Mouse (Mus musculus) neural tube, embryonic 14.5 days (tissue): Measurements from ENCODE around the gene Zc3h10. TPM values are rescaled to one million over a fixed set of nuclear protein-coding genes. Genes with fewer than 3 reads are reported as not detected.
"Not testable (repeated sequence)": the region's sequence is repeated elsewhere in the genome, so short reads cannot be mapped to it uniquely, and the experiment has no call there.

Source experiments
- ATAC-seq: fragments of 200-750 bp; cut with Nextera tagmentation; 2 replicates; pipeline ENCODE4 v1.8.0; 2017; ENCODE audit warnings: low read depth, mild to moderate bottlenecking, moderate TSS enrichment, moderate library complexity
- H3K27ac ChIP-seq: fragments of 300-500 bp; sonication (generic); 2 replicates; pipeline ENCODE4 v1.5.1; 2014; ENCODE audit warnings: low read depth, mild to moderate bottlenecking, control low read depth, low read length, moderate library complexity, mixed read lengths
- H3K27me3 ChIP-seq: fragments of 300-500 bp; sonication (generic); 2 replicates; pipeline ENCODE4 v1.6.1; 2014; ENCODE audit warnings: low read length; ENCODE audit not compliant: control insufficient read depth, insufficient read depth
- H3K36me3 ChIP-seq: fragments of 300-500 bp; sonication (generic); 2 replicates; pipeline ENCODE4 v1.6.1; 2014; ENCODE audit warnings: low read length, mixed read lengths; ENCODE audit not compliant: control insufficient read depth, insufficient read depth
- H3K4me1 ChIP-seq: fragments of 300-500 bp; sonication (generic); 2 replicates; pipeline ENCODE4 v1.6.1; 2014; ENCODE audit warnings: low read length; ENCODE audit not compliant: control insufficient read depth, insufficient read depth
- H3K4me2 ChIP-seq: fragments of 300-500 bp; sonication (generic); 2 replicates; pipeline ENCODE4 v1.6.1; 2014; ENCODE audit warnings: mild to moderate bottlenecking, low read depth, low read length, control low read depth
- H3K4me3 ChIP-seq: fragments of 300-500 bp; sonication (generic); 2 replicates; pipeline ENCODE4 v1.5.1; 2014; ENCODE audit warnings: low read depth, low read length, control low read depth, mixed read lengths
- H3K9ac ChIP-seq: fragments of 300-500 bp; sonication (generic); replicated peaks from 2 replicates; pipeline ENCODE4 v1.6.1; 2014; ENCODE audit warnings: low read depth, mild to moderate bottlenecking, control low read depth, low read length, mixed read lengths
- H3K9me3 ChIP-seq: fragments of 300-500 bp; sonication (generic); 2 replicates; pipeline ENCODE4 v1.6.1; 2016; ENCODE audit warnings: low read length; ENCODE audit not compliant: control insufficient read depth
- WGBS: fragments of 180-500 bp; shearing (Covaris S2); extraction: QIAGEN DNeasy Blood & Tissue Kit; methylation state at CpG from one replicate; pipeline ENCODE4 v1.1.7; 2014; 5-methylcytosine and 5-hydroxymethylcytosine counted together
- polyA plus RNA-seq: library from polyadenylated mRNA; unstranded; fragments of >200 nt; fragmentation: Nextera tagmentation; extraction: Ambion mirVana; gene quantifications from 2 replicates; pipeline ENCODE4 v1.2.1, GENCODE M21; 2014

The Zc3h10 gene
- polyA plus RNA-seq, 1 experiment from 2014 or later, result 11.7 TPM

DNA sequence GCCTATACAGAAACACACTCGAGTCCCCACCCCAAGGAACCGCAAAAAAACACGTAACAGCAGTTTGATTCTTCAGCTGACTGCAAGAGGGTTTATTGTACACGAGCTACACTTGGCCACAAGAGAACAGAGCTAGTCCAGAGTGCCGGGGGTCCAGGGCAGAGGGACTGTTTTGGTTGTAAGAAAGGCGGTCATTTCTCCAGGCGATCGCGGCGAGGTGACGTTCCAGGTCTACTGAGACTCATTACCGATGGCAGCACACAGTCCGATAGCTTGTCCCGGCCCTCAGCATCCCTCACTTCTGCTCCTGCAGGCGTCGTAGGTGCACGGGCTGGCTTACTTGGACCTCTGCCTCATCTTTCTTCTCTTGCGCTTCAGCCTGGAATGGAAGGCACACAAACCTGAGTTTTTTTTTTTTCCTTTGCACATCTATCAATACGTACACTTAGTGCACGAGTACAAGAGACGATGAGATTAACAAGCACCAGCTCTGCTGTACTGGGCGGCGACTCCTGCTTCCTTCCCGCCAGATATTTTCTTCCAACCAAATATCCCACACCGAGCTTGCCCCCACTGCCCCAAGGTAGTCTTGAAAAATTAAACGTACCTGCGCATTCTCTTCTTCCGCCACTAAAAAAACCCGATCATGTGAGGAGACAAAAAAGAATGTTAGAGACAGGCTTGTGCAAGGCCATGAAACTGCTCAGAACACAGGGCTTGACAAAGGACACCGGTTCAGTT is 647 bp upstream of the Zc3h10 start:
- not testable (repeated sequence) for H3K4me1 ChIP-seq, H3K27me3 ChIP-seq, ATAC-seq, H3K9me3 ChIP-seq
- H3K4me2 ChIP-seq, result peak overlapping the region; percentile 84
- peaks cover 17% of the 10 kb centered on the region for H3K36me3 ChIP-seq
- WGBS, result 2% methylated on average over 21 of the region's 30 CpGs
- H3K9ac ChIP-seq, result peak overlapping the region; percentile 73
- peak overlapping the region; percentile 71 for H3K4me3 ChIP-seq
- H3K27ac ChIP-seq, result peak overlapping the region; percentile 96

DNA sequence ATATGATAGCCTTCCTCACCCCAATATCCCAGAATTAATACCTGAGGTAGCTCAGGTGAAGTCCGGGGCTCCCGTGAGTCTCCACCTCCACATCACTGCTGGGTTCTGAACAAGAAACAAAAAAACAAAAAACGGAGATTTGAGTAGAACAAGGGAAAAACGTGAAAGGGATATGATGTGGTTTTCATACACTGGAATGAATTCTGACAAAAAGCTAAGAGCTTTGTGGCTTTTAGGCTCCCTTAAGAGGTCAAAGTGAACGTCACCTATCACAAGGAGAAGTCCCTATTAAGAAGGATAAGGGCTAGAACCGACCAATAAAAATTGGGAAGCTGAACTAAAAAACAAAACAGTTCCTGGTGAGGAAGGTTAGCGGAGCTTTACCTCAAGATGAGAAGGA is 787 bp downstream of the Zc3h10 start:
- Histone ChIP-seq H3K36me3 (peaks cover 29% of the 10 kb centered on the region), H3K9ac (peak overlapping the region; percentile 73), H3K4me3 (peak overlapping the region; percentile 71), H3K27me3 (no peaks in the 10 kb centered on the region), H3K4me2 (peak overlapping the region; percentile 84), H3K9me3 (no peaks in the 10 kb centered on the region), H3K4me1 (peaks cover 10% of the 10 kb centered on the region), H3K27ac (peak overlapping the region; percentile 96)
- WGBS, result 27% methylated on average over 7 of the region's 7 CpGs
- ATAC-seq, result no peak

DNA sequence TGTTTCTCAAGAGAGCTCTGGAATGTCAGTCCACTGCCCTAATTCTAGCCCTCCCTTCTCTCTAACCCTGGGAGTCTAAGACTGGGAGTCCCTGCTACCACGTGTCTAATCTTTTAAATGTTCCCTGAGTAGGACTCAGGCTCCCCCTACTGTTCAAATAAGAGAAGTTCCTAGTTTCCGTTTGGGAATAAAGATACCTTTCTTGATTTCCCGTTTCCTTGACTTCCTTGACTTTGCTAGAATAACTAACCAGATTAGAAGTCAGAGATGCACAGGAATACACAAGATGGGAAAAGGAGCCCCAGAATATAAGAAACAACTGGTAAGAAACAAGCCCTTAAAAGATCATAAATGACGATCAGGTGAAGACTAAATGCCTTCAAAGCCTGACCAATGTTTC is 1.2 kb downstream of the Zc3h10 start:
- H3K27me3 ChIP-seq, result no peaks in the 10 kb centered on the region
- H3K4me2 ChIP-seq, result peak overlapping the region; percentile 84
- H3K27ac ChIP-seq, result no peak overlapping the region
- H3K36me3 ChIP-seq, result peaks cover 29% of the 10 kb centered on the region
- peak overlapping the region; percentile 71 for H3K4me3 ChIP-seq
- WGBS, result 18% methylated on average over 4 of the region's 4 CpGs
- H3K4me1 ChIP-seq, result peaks cover 10% of the 10 kb centered on the region
- no peak for ATAC-seq
- H3K9ac ChIP-seq, result peak overlapping the region; percentile 73
- H3K9me3 ChIP-seq, result no peaks in the 10 kb centered on the region

DNA sequence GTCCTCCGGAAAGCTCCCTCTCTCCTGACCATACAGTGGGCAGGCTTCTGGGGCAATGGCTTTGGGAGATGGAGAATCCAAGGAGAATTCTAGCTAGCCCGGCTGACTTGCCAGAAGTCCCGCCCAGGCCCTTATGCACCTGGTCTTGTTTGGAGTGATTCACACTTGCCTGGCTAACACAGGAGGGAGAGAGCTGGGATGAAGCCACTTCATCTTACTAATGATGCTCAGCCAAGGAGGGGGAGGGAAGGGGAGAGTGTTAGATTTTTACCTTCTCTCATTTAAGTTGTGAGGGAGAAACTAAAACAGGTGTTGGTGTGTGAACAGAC is 2.0 kb downstream of the Zc3h10 start:
- 94% methylated on average over 3 of the region's 3 CpGs for WGBS
- Histone ChIP-seq H3K4me3 (no peak overlapping the region), H3K4me1 (peaks cover 10% of the 10 kb centered on the region), H3K9me3 (no peaks in the 10 kb centered on the region), H3K9ac (no peak overlapping the region), H3K27me3 (no peaks in the 10 kb centered on the region), H3K27ac (no peak overlapping the region), H3K36me3 (peaks cover 29% of the 10 kb centered on the region), H3K4me2 (no peak overlapping the region)
- ATAC-seq, result no peak

DNA sequence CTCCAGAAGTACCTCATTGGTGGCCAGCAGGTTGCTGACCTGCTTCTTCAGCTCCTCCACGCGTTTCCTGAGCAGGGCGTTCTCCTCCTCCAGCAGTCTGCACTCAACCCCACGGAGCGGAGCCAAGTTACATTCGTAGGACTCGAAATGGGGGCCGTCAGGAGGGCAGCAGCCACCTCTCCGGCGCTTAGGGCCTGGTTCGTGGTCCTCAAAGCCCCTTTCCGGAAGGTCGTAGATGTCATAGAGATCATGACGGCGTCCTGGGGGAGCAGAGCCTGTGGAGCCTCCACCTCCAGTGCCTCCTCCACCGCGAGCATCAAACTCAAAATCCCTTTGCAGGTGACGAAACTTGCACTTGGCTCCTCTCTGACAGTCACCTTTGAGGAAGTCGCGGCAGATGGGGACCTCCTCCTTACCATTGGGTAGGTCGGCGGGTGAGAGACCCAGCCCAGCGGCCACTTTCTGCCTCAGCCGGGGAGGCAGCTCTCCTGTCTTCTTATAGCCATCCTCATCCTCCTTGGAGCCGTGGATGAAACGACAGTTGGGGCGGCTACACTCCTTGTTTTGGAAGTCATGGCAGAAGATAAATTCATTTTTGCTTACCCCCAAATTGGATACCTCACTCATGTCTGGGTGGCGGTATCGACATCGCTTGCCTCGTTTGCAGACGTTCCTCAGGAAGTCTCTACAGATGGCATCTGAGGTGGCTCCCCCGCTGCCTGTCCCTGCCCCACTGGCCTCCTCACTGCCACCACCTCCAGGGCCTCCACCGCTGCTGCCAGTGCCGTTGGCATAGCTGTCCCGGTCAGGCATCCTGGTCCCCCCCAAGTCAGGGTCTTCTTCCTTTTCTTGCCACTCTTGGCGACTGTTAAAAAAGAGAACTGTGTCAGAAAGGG is 2.7 kb downstream of the Zc3h10 start:
- no peaks in the 10 kb centered on the region for H3K9me3 ChIP-seq
- peaks cover 29% of the 10 kb centered on the region for H3K36me3 ChIP-seq
- WGBS, result 96% methylated on average over 37 of the region's 37 CpGs
- no peak overlapping the region for H3K4me3 ChIP-seq
- no peak overlapping the region for H3K27ac ChIP-seq
- H3K4me2 ChIP-seq, result no peak overlapping the region
- no peak for ATAC-seq
- no peak overlapping the region for H3K9ac ChIP-seq
- H3K27me3 ChIP-seq, result no peaks in the 10 kb centered on the region
- peaks cover 10% of the 10 kb centered on the region for H3K4me1 ChIP-seq

DNA sequence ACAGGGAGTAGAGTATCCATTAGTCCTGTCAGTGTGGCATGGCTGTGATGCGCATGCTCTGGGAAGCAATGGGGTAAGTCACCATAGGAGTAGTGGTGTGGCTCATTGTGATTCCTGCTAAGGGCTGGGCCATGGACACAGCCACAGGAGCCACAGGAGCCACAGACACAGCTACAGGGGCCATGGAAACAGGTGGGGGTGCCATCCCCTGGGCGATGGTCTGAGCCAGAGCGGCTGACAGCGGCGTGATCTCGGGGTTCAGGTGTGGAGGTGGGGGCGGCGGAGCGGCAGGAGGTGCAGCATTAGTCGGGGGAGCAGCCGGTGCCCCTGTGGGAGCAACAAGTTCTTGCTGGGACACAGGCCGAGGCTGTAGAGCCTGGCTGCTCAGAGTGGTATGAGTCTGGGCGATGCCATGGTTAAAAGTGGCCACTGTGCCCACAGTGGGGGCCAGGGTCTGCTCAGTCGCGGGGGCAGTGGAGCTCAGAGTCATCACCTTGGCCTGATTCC is 3.4 kb downstream of the Zc3h10 start:
- no peak overlapping the region for H3K27ac ChIP-seq
- H3K36me3 ChIP-seq, result peaks cover 29% of the 10 kb centered on the region
- H3K9ac ChIP-seq, result no peak overlapping the region
- no peak for ATAC-seq
- no peaks in the 10 kb centered on the region for H3K9me3 ChIP-seq
- H3K4me1 ChIP-seq, result peaks cover 10% of the 10 kb centered on the region
- no peak overlapping the region for H3K4me3 ChIP-seq
- H3K27me3 ChIP-seq, result no peaks in the 10 kb centered on the region
- H3K4me2 ChIP-seq, result no peak overlapping the region
- WGBS, result 97% methylated on average over 15 of the region's 15 CpGs

DNA sequence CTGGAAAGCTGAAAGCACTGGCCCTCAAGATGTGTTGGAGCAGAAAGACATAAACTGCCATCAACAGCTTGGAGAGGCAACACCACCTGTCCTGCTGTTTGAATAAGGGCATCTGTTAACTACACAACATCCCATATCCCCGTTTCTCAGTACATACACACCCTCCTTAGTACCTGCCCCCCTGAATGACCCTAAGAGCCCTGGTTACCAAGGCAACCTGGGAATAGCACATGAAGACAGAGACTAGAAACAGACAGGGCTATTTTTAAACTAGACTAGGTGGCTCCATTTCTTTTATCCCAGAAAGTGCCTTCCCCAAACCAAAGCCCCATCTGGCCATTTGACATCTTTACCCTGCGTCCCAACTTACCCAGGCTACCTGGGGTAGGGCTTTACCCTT is 4.5 kb downstream of the Zc3h10 start:
- H3K27me3 ChIP-seq, result no peaks in the 10 kb centered on the region
- H3K9me3 ChIP-seq, result no peaks in the 10 kb centered on the region
- no peak for ATAC-seq
- H3K36me3 ChIP-seq, result peaks cover 29% of the 10 kb centered on the region
- H3K27ac ChIP-seq, result no peak overlapping the region
- no peak overlapping the region for H3K4me2 ChIP-seq
- no peak overlapping the region for H3K4me3 ChIP-seq
- no peak overlapping the region for H3K9ac ChIP-seq
- 67% methylated on average over 2 of the region's 2 CpGs for WGBS
- H3K4me1 ChIP-seq, result peaks cover 10% of the 10 kb centered on the region

DNA sequence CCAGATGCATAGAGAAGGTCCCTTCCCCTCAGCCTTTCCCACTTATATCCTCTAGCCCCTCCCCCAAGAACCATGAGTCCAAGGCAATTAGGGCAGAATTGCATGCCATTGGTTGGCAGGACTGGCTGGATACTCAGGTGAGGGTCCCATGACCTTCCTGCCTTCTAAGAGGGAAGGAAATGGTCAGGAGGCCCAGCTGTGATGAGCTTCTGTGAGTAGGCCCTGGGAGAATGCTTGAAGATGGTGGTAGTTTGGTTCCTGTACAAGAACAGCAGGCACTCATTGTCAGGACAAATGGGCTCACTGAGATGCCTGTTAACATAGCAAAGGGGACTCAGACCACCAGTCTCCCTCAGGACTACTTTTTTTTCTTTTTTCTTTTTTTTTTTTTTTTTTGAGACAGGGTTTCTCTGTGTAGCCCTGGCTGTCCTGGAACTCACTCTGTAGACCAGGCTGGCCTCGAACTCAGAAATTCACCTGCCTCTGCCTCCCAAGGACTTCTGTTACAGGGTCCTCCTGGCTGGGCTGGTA is 9.2 kb downstream of the Zc3h10 start:
- H3K27ac ChIP-seq, result no peak overlapping the region
- 0 out of 2 replicates have a peak, but pooled peaks cover 14% of the 10 kb centered on the region for H3K36me3 ChIP-seq
- H3K4me2 ChIP-seq, result no peak overlapping the region
- no peaks in the 10 kb centered on the region for H3K27me3 ChIP-seq
- no peaks in the 10 kb centered on the region for H3K9me3 ChIP-seq
- WGBS, result 100% methylated on average over 1 of the region's 1 CpGs
- no peaks in the 10 kb centered on the region for H3K4me1 ChIP-seq
- no peak overlapping the region for H3K9ac ChIP-seq
- H3K4me3 ChIP-seq, result no peak overlapping the region
- ATAC-seq, result no peak
